Mouse (Mus musculus) hindbrain, embryonic 14.5 days (tissue): Measurements from ENCODE around the gene Celsr1. TPM values are rescaled to one million over a fixed set of nuclear protein-coding genes. Genes with fewer than 3 reads are reported as not detected.

Experiments
- ATAC-seq: fragments of 200-750 bp; cut with Nextera tagmentation; 2 replicates; pipeline ENCODE4 v1.8.0; 2017; ENCODE audit warnings: moderate number of reproducible peaks, mild to moderate bottlenecking, moderate TSS enrichment, moderate library complexity; ENCODE audit not compliant: low FRiP score
- DNase-seq: peaks from one replicate; pipeline ENCODE4 v3.0.0-alpha.2; 2015; ENCODE audit warnings: low spot score
- H3K27ac ChIP-seq: fragments of 300-500 bp; sonication (generic); 2 replicates; pipeline ENCODE4 v1.5.1; 2014; ENCODE audit warnings: mild to moderate bottlenecking, moderate library complexity
- H3K27me3 ChIP-seq: fragments of 300-500 bp; sonication (generic); 2 replicates; pipeline ENCODE4 v1.6.1; 2014; ENCODE audit warnings: mild to moderate bottlenecking, low read length, mixed read lengths; ENCODE audit not compliant: control insufficient read depth, insufficient read depth
- H3K36me3 ChIP-seq: fragments of 300-500 bp; sonication (generic); replicated peaks from 2 replicates; pipeline ENCODE4 v1.6.1; 2014; ENCODE audit not compliant: control insufficient read depth, insufficient read depth
- H3K4me1 ChIP-seq: fragments of 300-500 bp; sonication (generic); replicated peaks from 2 replicates; pipeline ENCODE4 v1.6.1; 2014; ENCODE audit warnings: antibody characterized with exemption, low read length, mixed read lengths; ENCODE audit not compliant: control insufficient read depth, insufficient read depth
- H3K4me2 ChIP-seq: fragments of 300-500 bp; sonication (generic); replicated peaks from 2 replicates; pipeline ENCODE4 v1.6.1; 2014; ENCODE audit warnings: mild to moderate bottlenecking, moderate library complexity
- H3K4me3 ChIP-seq: fragments of 300-500 bp; sonication (generic); replicated peaks from 2 replicates; pipeline ENCODE4 v1.5.1; 2014; ENCODE audit warnings: mild to moderate bottlenecking, low read length
- H3K9ac ChIP-seq: fragments of 300-500 bp; sonication (generic); 2 replicates; pipeline ENCODE4 v1.6.1; 2014
- H3K9me3 ChIP-seq: fragments of 300-500 bp; sonication (generic); 2 replicates; pipeline ENCODE4 v1.6.1; 2016; ENCODE audit warnings: low read length; ENCODE audit not compliant: control insufficient read depth
- WGBS: fragments of 180-500 bp; shearing (Covaris S2); extraction: QIAGEN DNeasy Blood & Tissue Kit; methylation state at CpG from one replicate; pipeline ENCODE4 v1.1.7; 2014; 5-methylcytosine and 5-hydroxymethylcytosine counted together
- polyA plus RNA-seq: library from polyadenylated mRNA; unstranded; fragments of >200 nt; fragmentation: Nextera tagmentation; extraction: Ambion mirVana; gene quantifications from 2 replicates; pipeline ENCODE4 v1.2.1, GENCODE M21; 2014

The Celsr1 gene
- polyA plus RNA-seq, 1 experiment from 2014 or later, result 2.4 TPM

DNA sequence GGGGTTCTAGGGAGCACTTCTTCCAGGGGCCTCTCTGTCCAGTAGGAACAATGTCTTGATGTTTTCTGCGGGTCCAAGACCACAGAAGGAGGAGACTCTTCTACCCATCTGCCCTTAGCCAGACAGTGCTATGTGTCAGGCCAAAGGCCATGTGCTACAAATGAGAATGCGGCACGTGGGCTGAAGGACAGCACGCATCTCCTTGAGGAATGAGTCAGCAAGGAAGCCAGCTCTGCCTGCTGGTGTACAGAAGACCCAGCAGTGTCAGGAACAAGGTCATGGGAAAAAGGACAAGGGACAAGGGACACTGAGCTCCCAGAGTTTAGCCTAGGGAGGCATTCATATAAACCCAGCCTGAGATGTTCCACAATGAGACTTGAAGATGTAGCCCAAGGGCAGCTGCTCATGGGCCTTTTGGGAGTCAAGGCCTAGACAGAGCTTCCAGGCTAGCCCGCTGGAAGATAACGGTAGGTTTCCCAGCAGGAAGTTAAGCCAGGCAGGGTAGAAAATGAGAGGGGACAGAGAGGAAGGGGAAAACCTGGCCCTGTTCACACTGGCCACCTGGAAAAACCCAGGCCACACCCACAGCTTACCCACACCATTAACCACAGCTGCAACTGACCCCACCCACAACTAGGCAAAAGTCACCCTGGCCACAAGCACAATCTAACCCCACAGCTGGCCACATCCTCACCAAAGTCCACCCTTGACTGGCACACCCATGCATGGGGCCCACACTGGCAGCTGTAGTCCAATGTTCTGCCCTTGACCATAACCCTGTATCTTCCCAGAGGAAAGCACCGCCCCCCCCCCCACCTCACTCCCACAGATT, 124.7 kb downstream of the Celsr1 start:
- Histone ChIP-seq H3K4me3 (no peak overlapping the region), H3K4me1 (0 out of 2 replicates have a peak, but pooled peaks cover 6% of the 10 kb centered on the region), H3K4me2 (no peak overlapping the region), H3K9ac (no peak overlapping the region), H3K9me3 (no peaks in the 10 kb centered on the region), H3K27me3 (no peaks in the 10 kb centered on the region), H3K36me3 (no peaks in the 10 kb centered on the region), H3K27ac (no peak overlapping the region)
- WGBS, result 90% methylated on average over 7 of the region's 7 CpGs
- ATAC-seq (no peak), DNase-seq (no peak)

DNA sequence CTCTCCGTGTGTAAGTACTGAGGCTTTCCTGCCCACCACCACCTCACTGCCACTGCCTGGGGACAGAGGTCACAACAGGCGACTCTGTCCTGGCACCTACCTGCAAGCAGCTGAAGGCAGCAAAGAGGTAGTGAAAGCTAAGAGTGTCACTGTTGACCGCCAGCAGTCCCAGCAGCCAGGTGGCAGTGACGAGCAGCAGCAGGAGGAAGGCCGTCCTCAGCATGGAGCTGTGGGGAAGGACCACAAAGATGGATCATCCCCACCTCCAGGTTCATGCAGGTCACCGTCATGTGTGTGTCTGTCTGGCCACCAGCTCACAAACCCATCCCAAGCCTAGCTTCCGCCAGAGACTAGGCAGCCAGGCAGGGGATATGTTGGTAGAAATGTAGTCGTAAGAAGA, 129.8 kb downstream of the Celsr1 start:
- Histone ChIP-seq H3K4me3 (no peak overlapping the region), H3K9ac (no peak overlapping the region), H3K27me3 (no peaks in the 10 kb centered on the region), H3K36me3 (no peaks in the 10 kb centered on the region), H3K27ac (no peak overlapping the region), H3K4me2 (no peak overlapping the region), H3K4me1 (no peaks in the 10 kb centered on the region), H3K9me3 (no peaks in the 10 kb centered on the region)
- 74% methylated on average over 8 of the region's 8 CpGs for WGBS
- ATAC-seq (no peak), DNase-seq (no peak)

DNA sequence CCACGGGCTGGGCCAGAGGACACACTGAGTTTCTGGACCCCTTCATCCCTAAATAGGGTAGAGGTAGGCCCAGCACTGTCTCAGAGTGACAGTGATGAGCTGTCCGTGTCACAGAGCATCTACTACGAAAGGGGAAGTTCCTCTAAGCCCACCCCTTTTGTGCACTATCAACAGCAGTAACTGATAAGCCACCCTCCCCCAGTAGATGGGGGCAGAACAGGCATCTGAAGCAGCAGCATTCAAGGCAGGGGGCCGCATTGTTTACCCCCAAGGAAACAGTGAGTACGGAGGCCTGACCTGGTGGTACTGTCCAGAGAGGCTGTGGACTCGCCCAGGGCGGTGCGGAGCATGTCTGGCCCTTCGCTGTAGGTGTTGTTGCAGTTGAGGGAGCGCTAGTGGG, 131.1 kb downstream of the Celsr1 start:
- 87% methylated on average over 10 of the region's 10 CpGs for WGBS
- Histone ChIP-seq H3K27me3 (no peaks in the 10 kb centered on the region), H3K9ac (no peak overlapping the region), H3K36me3 (peaks cover 9% of the 10 kb centered on the region), H3K9me3 (no peaks in the 10 kb centered on the region), H3K4me2 (no peak overlapping the region), H3K27ac (no peak overlapping the region), H3K4me3 (no peak overlapping the region), H3K4me1 (no peaks in the 10 kb centered on the region)
- DNase-seq (no peak), ATAC-seq (0 out of 2 replicates have a peak, but pooled peaks have one; percentile 26)

DNA sequence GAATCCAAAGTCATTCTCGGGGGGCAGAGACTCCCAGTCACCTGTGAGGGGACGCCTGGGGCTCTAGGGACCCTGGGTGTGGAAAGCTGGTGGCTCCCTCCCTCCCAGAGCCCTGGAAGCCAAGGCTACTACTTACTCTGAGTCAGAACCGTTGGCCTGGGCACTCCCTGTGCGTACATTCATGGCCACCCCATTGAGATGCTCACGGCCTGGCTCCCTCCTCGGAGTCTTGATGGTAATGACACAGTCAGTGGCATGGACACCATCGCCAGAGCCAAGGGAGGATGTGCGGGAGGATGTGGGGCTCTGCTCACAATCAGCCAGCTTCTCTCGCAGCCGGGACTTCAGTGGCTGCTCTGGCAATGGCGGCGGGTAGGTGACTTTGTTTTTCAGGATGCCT, 132.8 kb downstream of the Celsr1 start:
- ATAC-seq (no peak), DNase-seq (no peak)
- Histone ChIP-seq H3K27me3 (no peaks in the 10 kb centered on the region), H3K9me3 (no peaks in the 10 kb centered on the region), H3K9ac (no peak overlapping the region), H3K4me1 (no peaks in the 10 kb centered on the region), H3K4me2 (no peak overlapping the region), H3K27ac (no peak overlapping the region), H3K4me3 (no peak overlapping the region), H3K36me3 (peaks cover 21% of the 10 kb centered on the region)
- 80% methylated on average over 12 of the region's 12 CpGs for WGBS

DNA sequence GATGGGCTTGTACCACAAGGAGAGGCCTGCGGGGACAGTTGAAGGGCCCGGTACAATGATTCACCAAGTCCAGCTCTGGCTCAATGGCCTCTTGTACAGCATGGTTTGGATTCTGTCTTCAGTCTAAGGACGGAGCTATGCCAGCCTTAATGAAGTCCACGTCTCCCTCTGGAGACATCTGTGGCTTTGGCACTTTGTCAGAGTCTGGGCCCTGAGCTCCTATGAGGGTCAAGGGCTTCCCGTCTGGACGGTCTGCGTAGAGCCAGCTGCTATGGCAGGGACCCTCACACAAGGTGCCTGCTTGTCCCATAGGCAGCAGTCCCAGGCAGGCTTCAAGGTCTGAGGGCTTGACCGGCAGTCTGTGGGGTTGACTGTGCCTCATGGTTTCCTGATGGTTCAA, 133.3 kb downstream of the Celsr1 start:
- Histone ChIP-seq H3K4me3 (no peak overlapping the region), H3K9me3 (no peaks in the 10 kb centered on the region), H3K27me3 (no peaks in the 10 kb centered on the region), H3K27ac (no peak overlapping the region), H3K4me2 (no peak overlapping the region), H3K4me1 (no peaks in the 10 kb centered on the region), H3K9ac (no peak overlapping the region), H3K36me3 (peaks cover 26% of the 10 kb centered on the region)
- no peak for ATAC-seq
- 80% methylated on average over 8 of the region's 8 CpGs for WGBS
- no peak for DNase-seq

DNA sequence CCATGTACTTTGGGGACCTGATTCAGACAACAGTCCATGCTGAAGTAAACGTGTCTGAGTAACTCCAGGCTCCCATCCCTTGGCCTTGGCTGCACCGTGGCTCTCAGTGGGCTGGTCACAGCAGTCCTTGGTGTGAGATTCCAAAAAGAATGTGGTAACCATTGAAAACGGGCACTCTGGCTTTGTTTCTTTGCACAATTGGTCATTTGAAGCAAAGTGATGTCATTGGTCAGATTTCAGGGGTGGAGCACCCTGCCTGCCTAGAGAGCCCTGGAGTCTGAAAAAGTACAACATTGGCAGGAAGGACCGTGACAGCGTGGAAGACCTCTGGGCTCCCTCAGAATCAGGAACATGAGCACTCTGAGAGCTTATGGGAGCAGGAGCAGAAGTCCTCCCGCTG, 134.2 kb downstream of the Celsr1 start:
- H3K27me3 ChIP-seq, result no peaks in the 10 kb centered on the region
- ATAC-seq, result no peak
- no peaks in the 10 kb centered on the region for H3K4me1 ChIP-seq
- no peaks in the 10 kb centered on the region for H3K9me3 ChIP-seq
- WGBS, result 49% methylated on average over 6 of the region's 6 CpGs
- no peak overlapping the region for H3K4me2 ChIP-seq
- H3K36me3 ChIP-seq, result peaks cover 35% of the 10 kb centered on the region
- H3K9ac ChIP-seq, result no peak overlapping the region
- H3K27ac ChIP-seq, result no peak overlapping the region
- no peak for DNase-seq
- H3K4me3 ChIP-seq, result no peak overlapping the region

DNA sequence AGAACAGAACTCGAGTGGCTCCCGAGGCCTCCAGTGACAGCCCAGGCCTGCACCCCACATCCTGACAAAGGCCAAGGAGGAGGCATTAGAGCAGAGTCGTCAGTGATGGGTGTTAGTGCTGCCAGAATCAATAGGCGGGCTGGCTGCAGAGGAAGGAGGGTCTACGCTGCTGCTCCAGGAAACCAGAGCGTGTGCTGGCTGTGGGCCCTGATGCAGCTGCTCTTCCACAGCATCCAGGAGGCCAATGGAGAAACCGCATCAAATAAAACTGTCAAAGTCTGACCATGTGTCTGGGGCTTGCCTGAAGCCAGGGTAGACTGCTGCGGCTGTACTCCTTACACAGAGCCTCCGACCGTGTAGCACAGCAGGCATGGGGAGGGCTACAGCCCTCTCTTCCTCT, 136.5 kb downstream of the Celsr1 start:
- Histone ChIP-seq H3K36me3 (peaks cover 57% of the 10 kb centered on the region), H3K9ac (no peak overlapping the region), H3K4me3 (no peak overlapping the region), H3K27ac (no peak overlapping the region), H3K27me3 (no peaks in the 10 kb centered on the region), H3K4me2 (no peak overlapping the region), H3K4me1 (no peaks in the 10 kb centered on the region), H3K9me3 (no peaks in the 10 kb centered on the region)
- WGBS, result 78% methylated on average over 10 of the region's 10 CpGs
- DNase-seq (no peak), ATAC-seq (no peak)

DNA sequence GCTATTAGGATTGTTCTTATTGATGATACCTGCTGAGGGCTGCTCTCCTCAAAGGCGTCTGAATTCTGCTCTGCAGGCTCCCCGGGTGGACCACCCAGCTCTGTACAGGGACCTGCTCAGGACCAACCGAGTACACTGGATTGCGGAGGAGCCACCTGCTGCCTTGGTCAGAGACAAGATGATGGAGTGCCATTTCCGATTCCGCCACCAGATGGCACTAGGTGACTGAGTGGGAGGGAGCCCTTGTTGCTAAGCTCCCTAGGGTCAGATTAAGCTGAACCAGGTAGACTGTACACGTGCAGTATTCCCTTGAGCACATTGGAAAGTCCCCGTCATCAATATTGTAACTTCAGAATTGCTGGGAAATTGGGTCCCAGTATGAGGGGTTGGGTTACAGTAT, 137.3 kb downstream of the Celsr1 start:
- no peaks in the 10 kb centered on the region for H3K9me3 ChIP-seq
- H3K9ac ChIP-seq, result no peak overlapping the region
- H3K36me3 ChIP-seq, result peaks cover 63% of the 10 kb centered on the region
- no peaks in the 10 kb centered on the region for H3K27me3 ChIP-seq
- H3K4me3 ChIP-seq, result no peak overlapping the region
- H3K27ac ChIP-seq, result no peak overlapping the region
- H3K4me1 ChIP-seq, result no peaks in the 10 kb centered on the region
- no peak overlapping the region for H3K4me2 ChIP-seq
- DNase-seq (peak; percentile 92), ATAC-seq (0 out of 2 replicates have a peak, but pooled peaks have one; percentile 15)
- 14% methylated on average over 8 of the region's 8 CpGs for WGBS

DNA sequence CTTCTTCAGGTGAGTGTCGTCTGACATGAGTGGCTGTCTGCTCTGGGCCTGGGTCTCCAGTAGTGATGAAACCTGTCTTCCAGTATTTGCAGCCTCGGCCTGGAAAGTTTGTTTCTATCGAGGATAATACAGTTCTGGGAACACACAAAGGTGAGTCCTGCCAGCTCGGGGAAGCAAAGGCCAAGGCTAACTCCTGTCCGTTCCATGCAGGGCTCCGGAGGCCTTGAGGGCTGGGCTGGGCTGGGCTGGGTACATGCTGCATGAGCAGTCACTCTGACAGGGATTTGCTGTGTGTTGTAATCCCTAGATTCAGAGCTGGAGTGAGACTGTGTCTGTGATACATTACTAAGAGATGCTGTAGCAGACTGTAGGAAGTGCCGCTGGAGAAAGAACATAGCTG, 139.7 kb downstream of the Celsr1 start:
- DNase-seq (no peak), ATAC-seq (no peak)
- WGBS, result 94% methylated on average over 7 of the region's 7 CpGs
- Histone ChIP-seq H3K9me3 (no peaks in the 10 kb centered on the region), H3K27me3 (no peaks in the 10 kb centered on the region), H3K36me3 (peaks cover 79% of the 10 kb centered on the region), H3K27ac (no peak overlapping the region; the same call in 1 of the 2 replicates), H3K4me3 (no peak overlapping the region), H3K4me2 (no peak overlapping the region), H3K9ac (no peak overlapping the region), H3K4me1 (no peaks in the 10 kb centered on the region)
